Mouse (Mus musculus) embryonic stem cell, embryonic (primary cell): ENCODE measurements around the gene Mybl2.

Experiments
- CTCF ChIA-PET, 4 experiments: fragments of 300-600 bp in 2 of 4; fragments of 350-600 bp in 2 of 4; sonication (Branson Sonifier 250); formaldehyde crosslinking; loops; one replicate each; lab custom pipeline; 2022; ENCODE audit warnings: inconsistent platforms in 2 of 4; lab: Charles Lee
- POLR2A ChIA-PET, 4 experiments: fragments of 300-600 bp in 2 of 4; fragments of 350-600 bp in 2 of 4; sonication (Branson Sonifier 250); formaldehyde crosslinking; loops; one replicate each; lab custom pipeline; 2022; ENCODE audit warnings: antibody characterized with exemption in 4 of 4, inconsistent platforms in 1 of 4; lab: Charles Lee

The Mybl2 gene

GRCm38 (mm10) chr2:163120626-163121352 is 66.3 kb downstream of the Mybl2 start:
- POLR2A ChIA-PET = interaction anchor here in 3 of 4 experiments (0.6 to 1.1 kb wide), 6 partner anchors 12 to 196 kb away, joined by 3 to 4 read pairs (median 3); no protein-coding TSS in a partner anchor
- CTCF ChIA-PET = interaction anchor here in 1 of 4 experiments (0.6 to 2.1 kb wide), 5 partner anchors 19 to 426 kb away, joined by 3 to 13 read pairs (median 3); no protein-coding TSS in a partner anchor

DNA sequence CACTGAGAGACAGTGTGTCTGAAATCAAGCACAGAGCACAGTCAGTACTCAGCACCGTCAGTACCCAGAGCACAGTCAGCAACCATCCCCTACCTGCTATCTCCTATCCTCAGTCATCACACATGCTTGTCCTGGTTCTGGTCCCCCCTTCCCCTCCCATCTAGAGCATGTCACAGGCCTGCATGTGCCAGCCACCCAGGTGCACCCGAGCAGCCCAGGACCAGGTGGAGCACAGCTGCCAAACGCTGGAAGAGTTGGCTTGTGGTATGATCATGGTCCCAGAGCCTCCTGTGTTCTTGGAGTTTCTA is 66.8 kb downstream of the Mybl2 start:
- CTCF ChIA-PET = interaction anchor here (0.6 to 2.1 kb wide), 9 partner anchors 20 to 1455 kb away, joined by 3 to 13 read pairs (median 4); partner anchors contain the start of gene Tox2 (in 1 of the 4)
- POLR2A ChIA-PET = interaction anchor here in 3 of 4 experiments (0.7 to 1.1 kb wide), 6 partner anchors 12 to 196 kb away, joined by 3 to 12 read pairs (median 3); no protein-coding TSS in a partner anchor

DNA sequence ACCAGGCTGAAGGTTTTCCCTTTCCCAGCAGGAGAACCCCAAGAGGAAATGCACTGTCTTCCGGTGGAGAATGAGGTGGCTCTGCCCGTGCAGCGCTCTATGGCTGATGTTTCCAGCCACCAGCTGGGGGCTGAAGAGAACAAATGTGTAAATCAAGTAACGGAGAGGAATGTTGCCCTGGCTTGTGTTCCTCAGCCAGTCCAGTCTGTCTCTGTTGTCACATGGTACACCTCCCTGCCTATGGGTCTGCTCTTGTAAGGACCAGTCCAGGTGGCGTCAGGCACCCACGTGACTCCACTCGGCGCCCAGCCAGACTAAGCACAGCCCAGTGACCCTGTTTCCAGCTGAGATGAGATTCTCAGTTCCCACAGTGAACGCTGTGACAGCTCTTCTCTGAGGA is 67.8 kb downstream of the Mybl2 start:
- POLR2A ChIA-PET = interaction anchor here in 3 of 4 experiments (0.6 to 1.8 kb wide), 14 partner anchors 10 to 300 kb away, joined by 3 to 5 read pairs (median 3); no protein-coding TSS in a partner anchor

GRCm38 (mm10) chr2:163123496-163123895 is 69.0 kb downstream of the Mybl2 start:
- ChIA-PET POLR2A (interaction anchor here in 1 of 4 experiments (0.7 to 1.8 kb wide), 3 partner anchors 61 to 92 kb away, joined by 3 to 5 read pairs (median 4); no protein-coding TSS in a partner anchor), CTCF (no interaction called here)

More for the DNA sequence above, 67.8 kb downstream of the Mybl2 start:
- CTCF ChIA-PET = interaction anchor here in 3 of 4 experiments (0.6 to 2.1 kb wide), 9 partner anchors 12 to 1992 kb away, joined by 3 to 13 read pairs (median 3); no protein-coding TSS in a partner anchor

DNA sequence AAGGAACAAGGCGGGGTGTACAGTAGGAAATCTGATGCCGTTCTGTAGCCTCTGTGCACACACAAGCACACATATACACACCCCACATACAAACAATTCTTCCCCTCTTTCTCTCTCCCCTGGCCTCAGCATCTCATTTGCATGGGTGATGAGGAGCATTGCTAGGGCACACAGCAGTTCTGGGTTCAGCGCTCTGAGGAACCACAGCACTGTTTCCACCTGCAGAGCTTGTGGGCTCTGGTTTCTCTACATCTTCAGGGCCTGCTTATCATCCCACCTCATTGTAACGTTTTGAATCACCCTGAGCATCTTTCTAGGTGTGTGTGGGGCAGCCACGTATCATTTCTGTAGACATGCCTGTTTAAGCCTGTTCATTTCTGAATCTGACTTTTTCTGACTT is 76.3 kb downstream of the Mybl2 start:
- ChIA-PET CTCF (no interaction called here), POLR2A (interaction anchor here in 1 of 4 experiments (0.5 kb wide), 2 partner anchors 78 to 782 kb away, joined by 3 to 6 read pairs; no protein-coding TSS in a partner anchor)

DNA sequence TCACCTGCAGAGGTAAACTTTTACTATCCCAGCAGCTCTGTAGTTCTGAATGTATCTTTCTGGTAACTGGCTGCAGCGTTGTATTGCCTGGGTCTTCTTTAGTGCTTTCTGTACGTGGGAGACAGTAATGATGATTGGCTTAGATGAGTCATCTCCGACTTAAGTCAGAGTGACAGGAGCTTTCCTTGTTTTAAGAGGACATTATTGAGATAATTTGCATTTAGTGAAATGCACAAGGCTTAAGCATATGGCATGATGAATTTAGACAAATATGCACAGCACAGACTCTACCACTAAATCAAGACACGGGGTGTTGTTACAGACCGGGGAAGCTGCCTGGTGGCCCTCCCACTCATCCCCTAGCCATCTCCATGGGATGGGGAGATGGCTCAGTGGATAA is 77.8 kb downstream of the Mybl2 start:
- CTCF ChIA-PET = interaction anchor here in 2 of 4 experiments (1.0 to 1.1 kb wide), 2 partner anchors 208 kb away, joined by 3 read pairs; no protein-coding TSS in a partner anchor
- POLR2A ChIA-PET = interaction anchor here in 1 of 4 experiments (1.1 kb wide), 1 partner anchor 10 kb away, joined by 3 read pairs; no protein-coding TSS in a partner anchor
